Mouse (Mus musculus) lung, postnatal 25 days (tissue): ENCODE data around the gene Cntln.
A peak's percentile ranks its signal among the peaks of the same experiment; 100 is the strongest.

Experiments used
- DNase-seq: peaks from one replicate; pipeline ENCODE4 v3.0.0; 2022; ENCODE audit warnings: low spot score

The Cntln gene

DNA sequence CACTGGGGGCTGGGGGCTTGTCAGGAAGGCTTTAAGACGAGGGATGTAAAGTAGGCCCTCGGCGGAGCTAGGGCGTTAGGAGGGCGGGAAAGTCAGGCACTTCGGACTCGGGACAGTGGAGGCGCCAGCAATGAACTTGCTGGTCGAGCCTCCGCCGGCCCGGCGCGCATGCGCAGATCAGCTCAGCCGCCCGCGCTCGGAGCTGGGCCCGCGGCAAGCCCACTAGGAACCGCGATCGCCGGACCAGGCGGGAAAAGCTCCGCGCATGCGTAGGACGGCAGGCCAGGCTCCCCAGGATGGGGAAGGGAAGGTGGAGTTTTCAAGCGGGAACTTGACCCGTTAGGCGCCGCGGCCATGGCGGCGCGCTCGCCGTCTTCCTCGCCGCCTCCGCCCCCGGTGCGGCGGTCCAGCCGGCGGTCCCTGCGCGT, at the start of gene Cntln:
Gene Cntln, plus strand, starts transcription at position 199 of the 428 bp plus-strand sequence.
- peak; percentile 96 for DNase-seq

GRCm38 (mm10) chr4:84836979-84837378, 47.1 kb upstream of the Cntln start:
- peak; percentile 25 for DNase-seq

GRCm38 (mm10) chr4:84838545-84838944, 45.6 kb upstream of the Cntln start:
- no peak for DNase-seq

DNA sequence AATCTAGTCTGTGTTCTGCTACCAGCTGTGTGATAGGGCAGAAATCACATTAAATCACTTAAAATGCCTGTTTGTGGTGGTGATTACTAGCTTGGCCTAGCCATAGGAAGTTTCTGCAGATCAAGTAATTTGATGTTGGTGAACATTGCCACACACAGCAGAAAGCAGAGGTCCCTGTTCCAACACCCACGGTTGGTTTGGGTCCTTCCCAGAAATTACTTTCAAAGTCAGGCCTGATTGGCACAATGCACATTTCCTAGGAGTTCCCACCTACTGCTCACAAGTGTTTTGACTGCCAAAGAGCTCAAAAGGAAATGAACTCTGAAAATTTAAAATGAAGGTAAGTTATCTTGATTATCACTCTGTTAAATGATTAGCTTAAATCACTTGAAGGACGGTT, 44.6 kb upstream of the Cntln start:
- no peak for DNase-seq

DNA sequence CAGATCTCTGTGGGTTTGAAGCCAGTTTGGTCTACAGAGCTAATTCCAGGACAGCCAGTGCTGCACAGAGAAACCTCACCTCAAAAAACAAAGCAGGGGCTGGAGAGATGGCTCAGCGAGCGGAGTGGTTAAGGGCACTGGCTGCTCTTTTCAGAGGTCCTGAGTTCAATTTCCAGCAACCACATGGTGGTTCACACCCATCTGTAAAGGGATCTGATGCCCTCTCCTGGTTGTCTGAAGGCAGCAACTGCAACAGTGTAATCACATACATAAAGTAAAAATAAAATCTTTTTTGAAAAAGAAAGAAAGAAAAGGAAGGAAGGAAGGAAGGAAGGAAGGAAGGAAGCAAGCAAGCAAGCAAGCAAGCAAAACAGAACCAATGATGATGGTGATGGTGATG, 26.5 kb upstream of the Cntln start:
- DNase-seq = no peak

GRCm38 (mm10) chr4:84876347-84876746, 7.8 kb upstream of the Cntln start:
- DNase-seq = peak; percentile 69

DNA sequence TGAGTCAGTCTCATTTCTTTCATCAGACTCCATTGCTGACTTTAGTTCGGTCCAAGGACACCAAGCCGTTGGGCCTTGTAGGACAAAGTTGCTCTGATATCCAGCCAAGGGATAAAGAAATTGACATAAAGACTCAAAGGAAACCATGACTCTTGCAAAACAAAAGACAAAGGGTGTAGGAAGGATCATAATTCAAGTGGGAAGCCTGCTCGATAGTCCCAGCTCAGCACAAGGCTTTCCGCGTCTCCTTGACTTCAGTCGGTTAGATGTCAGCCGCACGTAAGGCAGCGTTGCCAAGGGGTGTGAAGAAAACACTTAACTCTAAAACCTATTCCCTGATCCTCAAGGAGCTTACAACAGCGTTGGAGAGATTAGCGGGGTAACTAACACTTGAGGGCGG, 463 bp upstream of the Cntln start:
- DNase-seq = no peak

GRCm38 (mm10) chr4:84884539-84885270, 596 bp downstream of the Cntln start:
- peak; percentile 35 for DNase-seq

GRCm38 (mm10) chr4:84885271-84885540, 1.1 kb downstream of the Cntln start:
- no peak for DNase-seq

DNA sequence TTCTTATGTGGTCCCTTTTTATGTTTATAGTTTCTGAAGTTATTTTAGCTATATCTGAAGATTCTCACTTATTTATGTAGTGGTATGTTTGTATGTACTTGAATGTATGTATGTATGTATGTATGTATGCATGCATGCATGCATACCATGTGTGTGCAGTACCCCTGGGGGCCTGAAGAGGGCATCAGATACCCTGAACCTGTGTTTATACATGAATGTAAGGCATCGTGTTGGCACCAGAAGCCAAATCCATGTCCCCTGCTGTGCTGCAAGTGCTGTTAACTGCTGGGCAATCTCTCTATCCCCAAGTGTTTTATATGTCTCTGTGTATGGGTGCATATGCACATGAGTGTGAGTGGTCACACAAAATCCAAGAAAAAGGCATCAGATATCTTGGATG, 34.3 kb downstream of the Cntln start:
- DNase-seq = no peak

GRCm38 (mm10) chr4:84934342-84934929, 50.3 kb downstream of the Cntln start:
- no peak for DNase-seq

DNA sequence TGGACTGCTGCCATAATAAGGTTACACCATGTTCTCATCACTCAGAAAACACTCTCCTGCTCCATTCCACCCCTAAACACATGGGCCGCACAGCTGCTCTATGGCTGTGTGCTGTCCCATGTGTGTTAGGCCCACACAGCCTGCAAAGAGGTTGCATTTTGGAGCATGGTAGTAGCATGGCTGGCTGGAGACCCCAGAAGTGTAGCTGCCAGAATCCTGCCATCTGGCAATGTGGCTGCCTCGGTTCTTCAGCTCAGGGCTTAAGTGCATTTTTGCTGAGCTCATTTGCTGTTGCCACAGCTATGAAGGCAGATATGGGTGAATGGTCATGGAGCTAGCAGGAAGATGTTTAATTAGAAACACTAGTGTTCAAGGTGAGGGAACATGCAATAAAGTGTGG, 58.0 kb downstream of the Cntln start:
- no peak for DNase-seq

- no peak for DNase-seq
Measured at GRCm38 (mm10) chr4:84942651-84943050, 58.5 kb downstream of the Cntln start.

GRCm38 (mm10) chr4:84944100-84944499, 60.0 kb downstream of the Cntln start:
- DNase-seq = no peak

DNA sequence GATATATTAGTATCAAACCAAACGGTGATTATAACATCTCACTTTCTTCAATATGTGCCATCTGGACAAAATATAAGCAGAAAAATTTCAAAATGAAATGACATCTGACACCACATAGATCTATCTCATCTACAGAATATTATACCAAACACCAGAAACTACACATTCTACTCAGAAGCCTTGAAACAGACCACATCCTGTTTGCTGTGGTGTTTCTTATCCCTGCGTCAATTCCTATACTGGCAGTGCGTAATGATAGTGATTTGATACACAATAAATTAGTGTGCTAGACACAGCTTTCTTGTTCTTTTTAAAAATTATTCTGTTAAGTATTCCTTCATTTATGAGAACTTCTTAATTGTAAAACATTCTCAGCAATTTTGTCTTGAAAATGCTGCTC, 62.3 kb downstream of the Cntln start:
- DNase-seq = no peak

GRCm38 (mm10) chr4:84976875-84977646, 93.0 kb downstream of the Cntln start:
- no peak for DNase-seq

DNA sequence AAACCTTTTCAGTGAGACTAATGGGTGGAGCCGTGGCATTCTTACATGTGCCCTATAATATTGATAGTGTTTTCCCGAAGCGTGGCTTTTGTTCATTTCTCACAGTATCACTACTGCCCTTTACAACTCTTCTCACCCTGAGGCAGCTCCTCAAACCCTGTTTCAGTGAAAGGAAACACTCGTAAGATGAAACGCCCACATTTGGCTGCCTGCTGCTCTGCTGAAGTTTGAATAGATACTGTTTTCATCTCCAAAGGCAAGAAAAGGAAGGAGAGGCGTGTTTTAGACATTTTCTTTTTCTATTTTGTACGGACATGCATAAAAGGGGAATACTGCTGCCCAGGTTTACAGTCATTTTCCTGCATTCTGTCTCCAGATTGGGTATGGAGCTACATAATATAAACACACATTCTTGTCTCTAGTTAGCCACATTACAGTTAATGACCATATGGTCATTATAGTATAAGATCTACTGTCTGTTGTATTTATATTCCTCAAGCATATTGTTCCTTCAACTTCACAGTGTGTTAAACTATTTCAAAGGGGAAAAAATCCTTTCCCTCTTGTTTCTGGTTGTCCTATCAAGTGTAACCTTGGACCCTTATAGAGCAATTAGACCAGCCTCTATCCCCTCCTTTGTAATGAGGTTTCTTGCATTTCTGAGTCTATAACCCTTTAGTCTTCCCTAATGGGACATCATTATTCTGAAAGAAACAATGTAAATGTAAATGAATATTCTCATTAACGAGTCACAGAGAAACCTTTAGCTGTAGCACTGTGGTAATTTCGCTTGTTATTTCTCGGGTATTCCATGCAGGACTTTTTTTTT, 111.6 kb downstream of the Cntln start:
- no peak for DNase-seq

- no peak for DNase-seq
Measured at GRCm38 (mm10) chr4:85005581-85005980, 121.5 kb downstream of the Cntln start.

DNA sequence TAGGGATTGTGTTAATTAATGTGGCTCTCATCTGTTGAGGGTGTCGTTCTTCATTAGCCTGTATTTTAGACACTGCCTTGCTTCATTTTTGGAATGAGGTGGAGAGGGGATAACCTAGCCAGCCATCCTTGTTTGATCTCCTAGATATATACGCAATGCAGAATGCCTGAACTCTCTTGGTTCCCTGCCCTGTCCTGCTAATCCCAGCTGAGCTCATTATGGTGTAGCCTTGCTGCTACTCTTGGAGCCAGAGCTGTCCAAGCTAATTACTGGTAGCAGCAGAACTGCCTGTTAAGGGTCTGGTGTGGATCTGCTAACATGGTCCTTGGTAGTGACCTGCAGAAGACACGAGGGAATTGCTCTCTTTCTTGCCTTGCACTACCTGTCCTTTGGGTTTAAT, 122.7 kb downstream of the Cntln start:
- no peak for DNase-seq

GRCm38 (mm10) chr4:85010846-85011245, 126.7 kb downstream of the Cntln start:
- no peak for DNase-seq

DNA sequence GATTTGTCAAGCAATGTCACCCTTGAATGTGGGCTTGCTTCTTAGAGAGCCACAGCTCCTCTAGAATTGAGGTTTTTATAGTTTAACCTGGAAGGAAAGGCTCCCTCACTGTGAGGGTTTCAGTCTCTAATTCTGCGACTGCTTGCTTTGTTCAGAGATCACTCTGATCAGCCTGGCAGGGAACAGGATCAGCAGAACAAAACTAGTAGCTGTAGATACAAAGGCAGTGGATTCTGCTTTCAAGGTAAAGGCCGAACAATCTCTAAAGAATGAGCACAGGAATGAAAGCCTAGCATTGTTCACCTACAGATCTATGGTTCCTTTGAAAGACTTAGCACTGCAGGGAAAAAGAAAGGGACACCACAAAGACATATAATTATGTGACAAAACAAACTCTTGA, 161.6 kb downstream of the Cntln start:
- DNase-seq = no peak

GRCm38 (mm10) chr4:85049933-85050553, 165.9 kb downstream of the Cntln start:
- no peak for DNase-seq
